Mouse (Mus musculus): Measurements from ENCODE around the gene Chd8.

Gene Chd8

DNA sequence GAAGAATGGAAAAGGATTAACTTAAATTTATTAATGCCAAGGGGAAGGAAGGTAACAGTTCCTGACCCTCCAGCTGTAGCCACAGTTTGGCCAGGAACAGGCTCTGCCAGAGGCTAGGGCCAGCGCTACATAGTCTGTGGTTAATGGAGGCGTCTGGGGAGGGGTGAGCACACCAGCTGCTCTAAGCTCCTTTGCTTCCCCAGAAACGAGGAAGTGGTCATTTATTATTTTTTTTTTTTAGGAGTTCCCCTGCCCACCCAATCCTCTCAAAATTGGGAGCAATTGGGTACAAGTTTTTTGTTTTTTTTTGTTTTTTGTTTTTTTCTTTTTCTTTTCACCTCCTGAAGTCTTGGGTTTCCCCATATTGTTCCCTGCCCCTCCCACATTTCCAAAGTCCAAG lies 59.4 kb downstream of the Chd8 start:
- DNase-seq = no peak

DNA sequence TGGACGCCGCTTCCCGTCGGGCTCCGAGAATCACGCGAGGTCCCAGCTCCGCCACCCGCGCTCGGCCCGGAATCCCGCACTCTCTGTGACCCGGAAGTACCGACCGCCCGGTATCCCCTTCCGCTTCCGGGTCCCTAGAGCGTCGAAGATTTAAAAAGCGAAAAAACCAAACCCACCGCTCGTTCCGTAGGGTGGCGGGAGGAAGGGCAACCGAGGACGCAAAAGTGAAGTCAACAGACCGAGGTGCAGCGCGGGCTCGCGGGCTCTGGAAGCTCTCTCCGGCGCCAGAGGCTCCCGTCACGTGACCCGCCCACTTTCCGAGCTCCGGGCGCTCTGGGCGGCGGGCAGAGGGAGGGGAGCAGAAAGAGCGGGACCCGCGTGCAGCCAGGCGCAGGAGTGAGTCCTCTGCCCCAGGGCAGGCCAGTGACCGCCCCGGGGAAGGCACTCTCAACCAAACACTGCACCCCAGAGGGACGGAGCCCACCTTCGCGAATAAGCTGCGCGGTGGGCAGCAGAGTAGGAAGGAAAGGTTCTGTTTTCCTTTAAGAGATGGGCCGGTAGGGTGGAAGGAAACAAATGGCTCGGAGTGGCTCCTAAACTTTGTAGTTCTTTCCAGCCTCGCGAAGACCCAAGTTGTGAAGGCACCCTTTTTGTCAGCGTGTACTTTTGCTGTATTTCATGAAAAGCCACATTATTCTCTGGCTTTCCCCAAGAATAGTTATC lies 60.3 kb downstream of the Chd8 start, which contains the start of gene Supt16:
Gene Supt16, minus strand, starts transcription at position 261 of the 723 bp plus-strand sequence.
- peak; percentile 81 to 88 for DNase-seq

GRCm38 (mm10) chr14:52196230-52197155 lies 61.1 kb downstream of the Chd8 start:
- DNase-seq = peak in 1 of 2 experiments; percentile 6

DNA sequence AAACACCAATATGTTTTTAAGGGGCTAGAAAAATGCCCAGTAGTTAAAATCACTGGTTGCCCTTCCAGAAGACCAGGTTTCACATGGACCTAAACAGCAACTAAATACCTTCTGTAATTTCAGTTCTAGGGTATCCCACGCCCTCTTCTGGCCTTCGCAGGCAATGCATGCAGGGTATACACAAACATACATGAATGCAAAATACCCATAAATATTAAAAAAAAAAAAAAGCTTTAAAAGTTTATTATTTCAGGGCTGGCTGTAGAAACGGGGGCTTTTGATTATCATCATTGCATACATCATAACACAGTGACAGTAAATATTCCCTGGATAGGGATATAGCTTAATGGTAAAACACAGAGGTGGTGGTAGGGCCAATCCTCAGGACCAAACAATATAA lies 61.9 kb downstream of the Chd8 start:
- DNase-seq = peak; percentile 43 to 74

GRCm38 (mm10) chr14:52190740-52191359 lies 66.7 kb downstream of the Chd8 start:
- peak; percentile 33 to 72 for DNase-seq

DNA sequence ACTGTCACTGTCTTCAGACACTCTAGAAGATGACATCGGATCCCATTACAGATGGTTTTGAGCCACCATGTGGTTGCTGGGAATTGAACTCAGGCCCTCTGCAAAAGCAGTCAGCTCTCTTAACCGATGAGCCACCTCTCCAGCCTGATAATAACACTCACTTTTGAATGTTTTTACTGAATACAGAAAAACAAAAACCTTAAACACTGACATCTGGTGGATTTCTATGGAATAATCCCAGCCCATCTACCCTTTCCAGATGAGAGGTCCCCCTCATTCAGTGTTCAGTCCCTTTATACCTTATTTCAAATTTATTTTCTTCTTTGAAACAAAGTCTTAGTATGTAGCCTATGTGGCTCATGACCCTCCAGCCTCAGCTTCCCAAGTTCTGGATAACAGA lies 68.1 kb downstream of the Chd8 start:
- no peak for DNase-seq

- DNase-seq = no peak
Measured at GRCm38 (mm10) chr14:52188788-52189187, 68.8 kb downstream of the Chd8 start.

DNA sequence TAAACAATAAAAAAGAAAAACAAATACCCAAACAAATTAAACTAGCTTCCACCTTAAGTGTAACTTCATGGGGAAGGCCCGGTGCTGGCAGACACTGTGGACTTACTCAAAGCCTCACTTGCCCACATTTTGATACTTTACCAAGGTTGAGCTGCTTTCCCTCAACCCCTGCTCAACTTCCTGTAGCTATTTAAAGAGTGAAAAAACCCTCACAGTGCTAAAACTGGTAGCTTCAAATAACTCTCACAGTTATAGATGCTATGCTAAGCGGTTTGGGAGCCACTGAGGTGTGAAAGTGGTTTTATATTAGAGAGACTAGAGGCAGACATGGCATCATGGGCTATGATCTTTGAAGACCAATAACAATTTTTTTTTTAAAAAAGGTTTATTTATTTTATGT lies 91.0 kb downstream of the Chd8 start:
- no peak for DNase-seq

GRCm38 (mm10) chr14:52160911-52161310 lies 96.7 kb downstream of the Chd8 start:
- DNase-seq = no peak

- no peak for DNase-seq
Measured at GRCm38 (mm10) chr14:52155008-52155407, 102.6 kb downstream of the Chd8 start.

DNA sequence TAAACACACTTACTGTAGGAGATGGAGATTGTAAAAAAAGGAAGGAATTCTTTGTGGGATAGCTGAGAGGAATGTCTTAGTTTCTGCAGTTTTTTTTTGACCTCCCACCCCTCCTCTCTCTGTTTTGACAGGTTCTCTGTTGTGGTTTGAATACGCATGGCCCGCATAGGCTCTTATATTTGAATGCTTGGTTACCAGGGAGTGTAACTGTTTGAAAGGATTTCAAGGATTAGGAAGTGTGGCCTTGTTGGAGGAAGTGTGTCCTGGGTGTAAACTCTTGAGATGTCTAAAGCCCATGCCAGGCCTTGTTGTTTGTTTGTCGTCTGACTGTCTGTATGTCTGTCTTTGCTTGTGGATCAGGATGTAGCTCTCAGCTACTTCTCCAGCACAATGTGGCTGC lies 105.0 kb downstream of the Chd8 start:
- DNase-seq = no peak

- DNase-seq = no peak
Measured at GRCm38 (mm10) chr14:52152179-52152578, 105.4 kb downstream of the Chd8 start.

- no peak for DNase-seq
Measured at GRCm38 (mm10) chr14:52149888-52150287, 107.7 kb downstream of the Chd8 start.

Measured in kidney, postnatal 36 days (tissue).